Mouse (Mus musculus): ENCODE results near the gene Orai3.
"Not testable (repeated sequence)": the region's sequence is repeated elsewhere in the genome, so short reads cannot be mapped to it uniquely, and the experiment has no call there.

Gene Orai3

GRCm38 (mm10) chr7:127763642-127764041, 6.0 kb upstream of the Orai3 start:
- DNase-seq (ENCODE audit: low spot score): no peak

- DNase-seq (ENCODE audit: low spot score): no peak
Observed at GRCm38 (mm10) chr7:127765756-127766155, 3.9 kb upstream of the Orai3 start.

GRCm38 (mm10) chr7:127766851-127767609, 2.6 kb upstream of the Orai3 start:
- no peak for DNase-seq (ENCODE audit: low spot score)

- no peak for DNase-seq (ENCODE audit: low spot score)
Observed at GRCm38 (mm10) chr7:127767671-127768345, 1.8 kb upstream of the Orai3 start.

- peak; percentile 16 for DNase-seq (ENCODE audit: low spot score)
Observed at GRCm38 (mm10) chr7:127768346-127768996, 1.1 kb upstream of the Orai3 start.

- DNase-seq (ENCODE audit: low spot score): peak; percentile 98
Observed at GRCm38 (mm10) chr7:127768997-127769593, 520 bp upstream of the Orai3 start.

GRCm38 (mm10) chr7:127770039-127770905, 657 bp downstream of the Orai3 start:
- no peak for DNase-seq (ENCODE audit: low spot score)

GRCm38 (mm10) chr7:127771262-127771661, 1.6 kb downstream of the Orai3 start:
- DNase-seq (ENCODE audit: low spot score): no peak

GRCm38 (mm10) chr7:127772080-127772479, 2.5 kb downstream of the Orai3 start:
- no peak for DNase-seq (ENCODE audit: low spot score)

GRCm38 (mm10) chr7:127772557-127772956, 2.9 kb downstream of the Orai3 start:
- DNase-seq (ENCODE audit: low spot score): no peak

GRCm38 (mm10) chr7:127773664-127774384, 4.2 kb downstream of the Orai3 start:
- DNase-seq (ENCODE audit: low spot score): peak; percentile 62

- not testable (repeated sequence) for DNase-seq (ENCODE audit: low spot score)
Observed at GRCm38 (mm10) chr7:127775837-127776236, 6.2 kb downstream of the Orai3 start.

GRCm38 (mm10) chr7:127776426-127776825, 6.8 kb downstream of the Orai3 start, which contains the start of gene Setd1a:
Gene Setd1a, plus strand, starts transcription at chr7:127776670.
- DNase-seq (ENCODE audit: low spot score): peak; percentile 88

- DNase-seq (ENCODE audit: low spot score): peak; percentile 97
Observed at GRCm38 (mm10) chr7:127776878-127777473, 7.4 kb downstream of the Orai3 start.

- peak; percentile 16 for DNase-seq (ENCODE audit: low spot score)
Observed at GRCm38 (mm10) chr7:127777474-127778266, 8.1 kb downstream of the Orai3 start.

- no peak for DNase-seq (ENCODE audit: low spot score)
Observed at GRCm38 (mm10) chr7:127778350-127778749, 8.7 kb downstream of the Orai3 start.

- DNase-seq (ENCODE audit: low spot score): no peak
Observed at GRCm38 (mm10) chr7:127785308-127785707, 15.7 kb downstream of the Orai3 start, which contains the start of gene Gm49388. Gene Gm49388, plus strand, starts transcription at chr7:127785608.

GRCm38 (mm10) chr7:127797076-127797845, 27.6 kb downstream of the Orai3 start:
- DNase-seq (ENCODE audit: low spot score): no peak

- no peak for DNase-seq (ENCODE audit: low spot score)
Observed at GRCm38 (mm10) chr7:127798591-127798990, 29.0 kb downstream of the Orai3 start.

All from lung, postnatal 25 days (tissue).